ENCODE assay signal across 20 mouse cellular contexts in genomic region chr5:118481794-118482049, GRCm38 (mm10).
DNase-seq lines count a peak whose midpoint lies in the region; ATAC-seq and TF ChIP-seq lines count a peak whose summit lies in the region.
"Had no signal": no experiment of that assay in that cellular context is flagged by ENCODE, and none has a peak within 500 bp of the region (broad histone marks: within the 10 kb centered on the region; RNA-seq: fewer than 3 reads in every experiment).

No protein-coding gene starts in this region.

- no peak for ATAC-seq in erythroblast, adult 5-6 weeks (replicated peaks; ENCODE audit: low FRiP score, poor library complexity, severe bottlenecking)
- no peak for ATAC-seq in liver, embryonic 14.5 days (ENCODE audit: insufficient read depth)
- ATAC-seq: forebrain, embryonic 16.5 days; hindbrain, postnatal 0 days had no signal

- no peak for TF ChIP-seq CTCF in ES-Bruce4 (IDR thresholded peaks at IDR 0.05; ENCODE audit: low read depth, low read length)
- no peak for TF ChIP-seq CTCF in liver, embryonic 14.5 days (IDR thresholded peaks at IDR 0.05; ENCODE audit: low read depth)
- no peak for TF ChIP-seq CTCF in gastrocnemius, adult 2 months (IDR thresholded peaks at IDR 0.05)

- H3K4me2 ChIP-seq in liver, embryonic 14.5 days (ENCODE audit: low read depth) = peak overlapping the region; percentile 66
- H3K4me2 ChIP-seq: embryonic facial prominence, embryonic 15.5 days; forebrain, embryonic 12.5 days; hindbrain, embryonic 13.5 days had no signal

- H3K27me3 ChIP-seq in erythroblast, embryonic 14.5 days (ENCODE audit: control insufficient read depth) = no peaks in the 10 kb centered on the region
- H3K27me3 ChIP-seq in ES-Bruce4 (ENCODE audit: control insufficient read depth, insufficient read depth, low read length, poor library complexity, severe bottlenecking) = no peaks in the 10 kb centered on the region
- H3K27me3 ChIP-seq in liver, embryonic 14.5 days (ENCODE audit: control insufficient read depth, insufficient read depth, low read length) = no peaks in the 10 kb centered on the region
- H3K27me3 ChIP-seq: embryonic facial prominence, embryonic 15.5 days; forebrain, embryonic 12.5 days; hindbrain, embryonic 13.5 days had no signal

- no peaks in the 10 kb centered on the region for H3K9me3 ChIP-seq in erythroblast, embryonic 14.5 days (ENCODE audit: control insufficient read depth, low read length)
- H3K9me3 ChIP-seq in ES-Bruce4 (replicated peaks; ENCODE audit: control insufficient read depth, insufficient read depth, low read length, poor library complexity, severe bottlenecking) = no peaks in the 10 kb centered on the region
- H3K9me3 ChIP-seq in liver, embryonic 14.5 days (ENCODE audit: control insufficient read depth, low read length) = no peaks in the 10 kb centered on the region
- H3K9me3 ChIP-seq: embryonic facial prominence, embryonic 15.5 days; forebrain, embryonic 12.5 days; G1E; hindbrain, embryonic 13.5 days had no signal

- H3K4me3 ChIP-seq in erythroblast, embryonic 14.5 days (replicated peaks) = peak overlapping the region; percentile 11
- no peak overlapping the region for H3K4me3 ChIP-seq in ES-Bruce4 (ENCODE audit: low read depth, low read length)
- no peak overlapping the region for H3K4me3 ChIP-seq in liver, embryonic 14.5 days (ENCODE audit: insufficient read depth in 1 of 2, low read depth in 2 of 2, low read length in 2 of 2)
- H3K4me3 ChIP-seq in gastrocnemius, adult 2 months = no peak overlapping the region
- H3K4me3 ChIP-seq: embryonic facial prominence, embryonic 15.5 days; forebrain, embryonic 12.5 days; hindbrain, embryonic 13.5 days had no signal

- no peak overlapping the region for H3K9ac ChIP-seq in ES-Bruce4 (ENCODE audit: low read depth, poor library complexity, severe bottlenecking)
- no peak overlapping the region for H3K9ac ChIP-seq in liver, embryonic 14.5 days (replicated peaks)
- H3K9ac ChIP-seq: embryonic facial prominence, embryonic 15.5 days; forebrain, embryonic 12.5 days; hindbrain, embryonic 13.5 days had no signal

- DNase-seq in liver, embryonic 14.5 days (ENCODE audit: low read depth in 3 of 3, low spot score in 3 of 3) = no peak
- no peak for DNase-seq in spleen, postnatal 14 days (ENCODE audit: low spot score in 2 of 2)
- no peak for DNase-seq in heart, postnatal 10 days
- no peak for DNase-seq in gastrocnemius, adult 2 months
- DNase-seq: adrenal gland, postnatal 10 days; cerebellum, adult 11 months; cerebellum, adult 8-10 months; cerebellum, postnatal 14 days; embryo, embryonic 11 days; gastrocnemius, postnatal 14 days; heart, postnatal 14 days had no signal

- intact Hi-C loops in heart, postnatal 10 days (cut with DNase I) = loop anchor here (5.0 kb wide), 1 partner anchor 81 kb away; the partner anchor contains the start of gene Med13l
- intact Hi-C loops in gastrocnemius, adult 2 months (cut with DNase I) = no loop called here

- no peak for TF ChIP-seq EP300 in ES-Bruce4 (IDR thresholded peaks at IDR 0.05; ENCODE audit: insufficient read depth, low read depth, low read length)
- TF ChIP-seq EP300 in liver, embryonic 14.5 days (IDR thresholded peaks at IDR 0.05; ENCODE audit: low read depth) = no peak

- peaks cover 14% of the 10 kb centered on the region for H3K36me3 ChIP-seq in erythroblast, embryonic 14.5 days (ENCODE audit: control insufficient read depth)
- no peaks in the 10 kb centered on the region for H3K36me3 ChIP-seq in ES-Bruce4 (ENCODE audit: control insufficient read depth, insufficient read depth, low read length, poor library complexity, severe bottlenecking)
- no peaks in the 10 kb centered on the region for H3K36me3 ChIP-seq in liver, embryonic 14.5 days (replicated peaks; ENCODE audit: control insufficient read depth, insufficient read depth, low read depth)
- H3K36me3 ChIP-seq: embryonic facial prominence, embryonic 15.5 days; forebrain, embryonic 12.5 days; G1E; hindbrain, embryonic 13.5 days had no signal

- TF ChIP-seq POLR2A in ES-Bruce4 (IDR thresholded peaks at IDR 0.05; ENCODE audit: insufficient read depth, low read length) = no peak

- peak overlapping the region; percentile 92; the same call in 1 of the 2 replicates for H3K27ac ChIP-seq in ES-Bruce4 (ENCODE audit: insufficient read depth, low read length)
- peak overlapping the region; percentile 99 for H3K27ac ChIP-seq in liver, embryonic 14.5 days
- H3K27ac ChIP-seq in gastrocnemius, adult 2 months = no peak overlapping the region
- H3K27ac ChIP-seq: embryonic facial prominence, embryonic 15.5 days; forebrain, embryonic 12.5 days; hindbrain, embryonic 13.5 days; hindbrain, postnatal 0 days had no signal

- H3K4me1 ChIP-seq in erythroblast, embryonic 14.5 days (ENCODE audit: control insufficient read depth) = peaks cover 99% of the 10 kb centered on the region
- peaks cover 14% of the 10 kb centered on the region for H3K4me1 ChIP-seq in ES-Bruce4 (ENCODE audit: control insufficient read depth, insufficient read depth, low read length)
- peaks cover 91 to 93% of the 10 kb centered on the region in 2 experiments for H3K4me1 ChIP-seq in liver, embryonic 14.5 days (replicated peaks; ENCODE audit: control insufficient read depth in 2 of 2, insufficient read depth in 2 of 2, low read length in 1 of 2)
